ENCODE assay signal across 10 mouse cellular contexts in the genomic region with DNA sequence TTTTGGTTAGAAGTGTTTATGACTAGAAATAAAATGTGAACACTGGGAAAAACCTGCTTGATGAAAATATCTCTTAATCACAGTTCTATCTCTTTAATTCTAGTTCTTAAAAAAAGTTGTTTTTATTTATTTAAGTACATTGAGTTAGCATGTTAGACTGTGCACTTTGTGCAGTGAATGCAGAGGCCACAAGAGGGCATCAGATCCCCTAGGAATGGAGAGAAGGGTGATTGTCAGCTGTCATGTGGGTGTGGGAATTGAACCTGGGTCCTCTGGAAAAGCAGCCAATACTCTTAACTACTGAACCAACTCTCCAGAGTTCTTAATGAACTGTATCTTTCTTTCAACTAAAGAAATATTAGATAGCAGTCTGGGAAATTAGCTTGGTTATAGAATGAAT. TPM values are rescaled to one million over a fixed set of nuclear protein-coding genes. Genes with fewer than 3 reads are reported as not detected.
A peak's percentile ranks its signal among the peaks of the same experiment; 100 is the strongest.
DNase-seq lines count a peak whose midpoint lies in the region; ATAC-seq and TF ChIP-seq lines count a peak whose summit lies in the region.
"Had no signal": no experiment of that assay in that cellular context is flagged by ENCODE, and none has a peak within 500 bp of the region (broad histone marks: within the 10 kb centered on the region; RNA-seq: fewer than 3 reads in every experiment).

No protein-coding gene starts in this region.

- H3K4me2 ChIP-seq in kidney, embryonic 15.5 days = no peak overlapping the region
- no peak overlapping the region for H3K4me2 ChIP-seq in neural tube, embryonic 15.5 days
- H3K4me2 ChIP-seq: limb, embryonic 13.5 days had no signal

- TF ChIP-seq POLR2A in kidney, adult 2 months (IDR thresholded peaks at IDR 0.05; ENCODE audit: low read depth, low read length) = no peak
- no peak for TF ChIP-seq POLR2A in cortical plate, adult 2 months (IDR thresholded peaks at IDR 0.05; ENCODE audit: extremely low read depth, insufficient read depth, low read length)
- no peak for TF ChIP-seq POLR2A in spleen, adult 2 months (IDR thresholded peaks at IDR 0.05; ENCODE audit: low read depth, low read length)

- no peaks in the 10 kb centered on the region for H3K27me3 ChIP-seq in kidney, adult 2 months (replicated peaks; ENCODE audit: control insufficient read depth, insufficient read depth, low read length)
- H3K27me3 ChIP-seq in kidney, embryonic 15.5 days = no peaks in the 10 kb centered on the region
- no peaks in the 10 kb centered on the region for H3K27me3 ChIP-seq in spleen, adult 2 months (ENCODE audit: control insufficient read depth, insufficient read depth, low read length)
- H3K27me3 ChIP-seq in neural tube, embryonic 15.5 days (replicated peaks) = no peaks in the 10 kb centered on the region
- H3K27me3 ChIP-seq: limb, embryonic 13.5 days had no signal

- H3K9ac ChIP-seq in kidney, embryonic 15.5 days = no peak overlapping the region
- no peak overlapping the region for H3K9ac ChIP-seq in neural tube, embryonic 15.5 days (replicated peaks)
- H3K9ac ChIP-seq: limb, embryonic 13.5 days had no signal

- peaks cover 3% of the 10 kb centered on the region; the same call in 1 of the 2 replicates for H3K4me1 ChIP-seq in kidney, adult 2 months (ENCODE audit: control insufficient read depth, insufficient read depth, low read length)
- H3K4me1 ChIP-seq in kidney, embryonic 15.5 days = no peaks in the 10 kb centered on the region
- no peaks in the 10 kb centered on the region; the same call in 1 of the 2 replicates for H3K4me1 ChIP-seq in cortical plate, adult 2 months (ENCODE audit: control insufficient read depth, insufficient read depth, low read length)
- H3K4me1 ChIP-seq in spleen, adult 2 months (ENCODE audit: control insufficient read depth, insufficient read depth, insufficient read length) = peaks cover 6% of the 10 kb centered on the region
- H3K4me1 ChIP-seq in neural tube, embryonic 15.5 days = no peaks in the 10 kb centered on the region
- H3K4me1 ChIP-seq: limb, embryonic 13.5 days had no signal

- ATAC-seq in kidney, embryonic 15.5 days (replicated peaks; ENCODE audit: low FRiP score) = no peak
- ATAC-seq in neural tube, embryonic 15.5 days (ENCODE audit: low FRiP score) = no peak

- no peak overlapping the region for H3K27ac ChIP-seq in kidney, adult 2 months (ENCODE audit: insufficient read depth, low read depth, low read length)
- no peak overlapping the region for H3K27ac ChIP-seq in kidney, embryonic 15.5 days
- no peak overlapping the region for H3K27ac ChIP-seq in cortical plate, adult 2 months (ENCODE audit: insufficient read depth, low read length)
- H3K27ac ChIP-seq in spleen, adult 2 months (ENCODE audit: insufficient read depth, low read length) = no peak overlapping the region
- no peak overlapping the region for H3K27ac ChIP-seq in neural tube, embryonic 15.5 days (replicated peaks)
- H3K27ac ChIP-seq: limb, embryonic 13.5 days had no signal

- H3K36me3 ChIP-seq in kidney, adult 2 months (ENCODE audit: control insufficient read depth, insufficient read depth, low read length) = no peaks in the 10 kb centered on the region
- no peaks in the 10 kb centered on the region for H3K36me3 ChIP-seq in kidney, embryonic 15.5 days
- no peaks in the 10 kb centered on the region for H3K36me3 ChIP-seq in spleen, adult 2 months (ENCODE audit: control insufficient read depth, insufficient read depth, low read length)
- no peaks in the 10 kb centered on the region for H3K36me3 ChIP-seq in neural tube, embryonic 15.5 days
- H3K36me3 ChIP-seq: limb, embryonic 13.5 days had no signal

- TF ChIP-seq CTCF in kidney, adult 2 months (conservative IDR thresholded peaks at IDR 0.05; ENCODE audit: insufficient read depth, insufficient read length, low read depth, low read length) = peak; percentile 56
- peak; percentile 42 for TF ChIP-seq CTCF in cortical plate, adult 2 months (IDR thresholded peaks at IDR 0.05; ENCODE audit: extremely low read depth, insufficient read depth, low read length)
- peak; percentile 34; the same call in 1 of the 2 replicates for TF ChIP-seq CTCF in spleen, adult 2 months (IDR thresholded peaks at IDR 0.05; ENCODE audit: extremely low read depth, insufficient read depth, insufficient read length, insufficient replicate concordance)

- H3K9me3 ChIP-seq in kidney, embryonic 15.5 days (replicated peaks) = no peaks in the 10 kb centered on the region
- H3K9me3 ChIP-seq in neural tube, embryonic 15.5 days (replicated peaks) = no peaks in the 10 kb centered on the region
- H3K9me3 ChIP-seq: limb, embryonic 13.5 days had no signal

- H3K4me3 ChIP-seq in kidney, adult 2 months (ENCODE audit: insufficient read depth, low read depth, low read length) = no peak overlapping the region
- H3K4me3 ChIP-seq in kidney, embryonic 15.5 days (replicated peaks) = no peak overlapping the region
- H3K4me3 ChIP-seq in cortical plate, adult 2 months (ENCODE audit: insufficient read depth, low read length) = no peak overlapping the region
- no peak overlapping the region for H3K4me3 ChIP-seq in spleen, adult 2 months (ENCODE audit: extremely low read depth, insufficient read depth, insufficient read length)
- no peak overlapping the region for H3K4me3 ChIP-seq in neural tube, embryonic 15.5 days (replicated peaks)
- H3K4me3 ChIP-seq: limb, embryonic 13.5 days had no signal

- peak; percentile 37 for DNase-seq in kidney, adult 2 months
- DNase-seq in ES-CJ7 (ENCODE audit: low read depth, low spot score) = peak; percentile 64
- DNase-seq in spleen, adult 2 months (ENCODE audit: low read depth in 1 of 2, low spot score in 2 of 2) = peak; percentile 18 to 41
- no peak for DNase-seq in layer of hippocampus, postnatal 14 days (ENCODE audit: low spot score in 2 of 2)
- no peak for DNase-seq in cerebellum, adult 18-20 months
- DNase-seq: cerebellum, adult 11-12 months had no signal

RNA-seq across cellular contexts. Expression of gene Rap1a, which starts 29.6 kb away (rescaled TPM):
- 7.9 and 14.3 TPM in 2 replicates for polyA plus RNA-seq in kidney, adult 2 months (2012; rRNA removed)
- polyA plus RNA-seq in kidney, embryonic 15.5 days (2015; fragmentation: Nextera tagmentation; extraction: Ambion mirVana) = 111 and 113 TPM in 2 replicates
- polyA plus RNA-seq in cortical plate, adult 2 months (2012; rRNA removed) = 50.0 and 51.0 TPM in 2 replicates
- 6.5 and 8.0 TPM in 2 replicates for polyA plus RNA-seq in spleen, adult 2 months (2012; rRNA removed)
- total RNA-seq in layer of hippocampus, postnatal 14 days (2021) = 100 to 1,000 TPM; 125 to 130 TPM
- polyA plus RNA-seq in neural tube, embryonic 15.5 days (2015; fragmentation: Nextera tagmentation; extraction: Ambion mirVana) = 88.2 and 95.4 TPM in 2 replicates

Comparison
In these comparisons a context has a peak if more than half of its experiments do, and no peak if none do; other contexts are left out.
1. DNase-seq: peak in kidney, adult 2 months (single experiment), ES-CJ7 (single experiment) and spleen, adult 2 months (2 of 2); none in layer of hippocampus, postnatal 14 days (0 of 2) and cerebellum, adult 18-20 months (0 of 2).
2. Peak in every context shown above with its lines, with median percentiles within 50 percentile points of each other: CTCF ChIP-seq.